Mouse (Mus musculus): ENCODE measurements at regions not wholly inside any gene's neighbourhood (a gene's known extent, or its start where the extent isn't known, plus 50 kb on each side); places are given as distances from the start of the nearest gene placed in this dataset.

GRCm38 (mm10) chr16:87132082-87132481, 221.9 kb upstream of the N6amt1 start:
- no peak for DNase-seq (ENCODE audit: low read depth in 1 of 2, low spot score in 2 of 2)
- Histone ChIP-seq H3K4me3 (ENCODE audit: extremely low read depth, insufficient read depth, insufficient read length) (no peak overlapping the region), H3K27ac (ENCODE audit: insufficient read depth, low read length) (no peak overlapping the region), H3K27me3 (ENCODE audit: control insufficient read depth, insufficient read depth, low read length) (no peaks in the 10 kb centered on the region), H3K4me1 (ENCODE audit: control insufficient read depth, insufficient read depth, insufficient read length) (no peaks in the 10 kb centered on the region), H3K36me3 (ENCODE audit: control insufficient read depth, insufficient read depth, low read length) (no peaks in the 10 kb centered on the region)
- 68% methylated on average over 4 of the region's 4 CpGs for WGBS
- TF ChIP-seq POLR2A (IDR thresholded peaks at IDR 0.05; ENCODE audit: low read depth, low read length) (no peak), CTCF (IDR thresholded peaks at IDR 0.05; ENCODE audit: extremely low read depth, insufficient read depth, insufficient read length, insufficient replicate concordance) (no peak)

DNA sequence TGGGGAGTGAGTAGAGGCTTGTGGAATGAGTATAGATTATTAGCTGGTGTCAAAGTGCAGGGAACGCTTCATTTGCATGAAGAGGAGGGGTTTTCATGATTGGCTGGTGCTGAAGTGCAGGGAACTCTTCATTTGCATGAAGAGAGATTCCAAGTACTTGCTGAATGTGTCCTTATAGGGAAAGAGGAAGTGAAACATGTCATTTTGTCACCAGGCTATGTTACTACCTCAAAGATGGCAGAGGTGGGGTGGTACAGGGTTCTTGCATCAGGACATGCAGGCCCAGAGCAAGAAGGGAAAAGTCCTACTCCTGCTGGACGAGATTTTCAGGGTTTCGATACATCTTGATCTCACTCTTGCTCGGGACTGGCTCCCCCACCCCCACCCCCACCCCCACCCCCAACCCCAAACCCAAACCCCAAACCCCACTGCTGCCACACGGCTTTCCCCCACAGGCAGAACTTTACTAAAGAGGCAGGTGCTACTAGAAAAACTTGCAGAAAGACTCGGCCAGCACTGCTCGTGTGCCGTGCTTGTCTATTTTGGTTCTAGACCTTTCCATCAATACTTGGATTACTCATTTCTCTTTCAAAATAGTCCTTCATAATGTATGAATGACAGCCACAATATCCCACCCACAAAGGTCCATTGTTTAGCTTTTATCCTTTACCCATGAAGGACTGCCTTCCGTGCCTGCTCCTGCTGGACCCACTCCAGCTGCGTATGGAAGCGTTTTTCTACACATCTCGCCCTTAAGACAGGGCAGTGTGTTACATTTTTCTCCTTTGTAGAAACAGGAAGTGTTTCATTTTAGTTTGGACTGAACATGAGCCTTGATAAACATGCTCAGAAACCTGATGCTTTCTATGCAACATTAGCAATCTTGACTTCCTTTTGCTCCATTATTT, 223.0 kb upstream of the N6amt1 start:
- Histone ChIP-seq H3K27me3 (ENCODE audit: control insufficient read depth, insufficient read depth, low read length) (no peaks in the 10 kb centered on the region), H3K4me1 (ENCODE audit: control insufficient read depth, insufficient read depth, insufficient read length) (no peaks in the 10 kb centered on the region), H3K36me3 (ENCODE audit: control insufficient read depth, insufficient read depth, low read length) (no peaks in the 10 kb centered on the region), H3K27ac (ENCODE audit: insufficient read depth, low read length) (no peak overlapping the region), H3K4me3 (ENCODE audit: extremely low read depth, insufficient read depth, insufficient read length) (no peak overlapping the region)
- 81% methylated on average over 12 of the region's 12 CpGs for WGBS
- no peak for DNase-seq (ENCODE audit: low read depth in 1 of 2, low spot score in 2 of 2)
- TF ChIP-seq POLR2A (IDR thresholded peaks at IDR 0.05; ENCODE audit: low read depth, low read length) (no peak), CTCF (IDR thresholded peaks at IDR 0.05; ENCODE audit: extremely low read depth, insufficient read depth, insufficient read length, insufficient replicate concordance) (no peak)

DNA sequence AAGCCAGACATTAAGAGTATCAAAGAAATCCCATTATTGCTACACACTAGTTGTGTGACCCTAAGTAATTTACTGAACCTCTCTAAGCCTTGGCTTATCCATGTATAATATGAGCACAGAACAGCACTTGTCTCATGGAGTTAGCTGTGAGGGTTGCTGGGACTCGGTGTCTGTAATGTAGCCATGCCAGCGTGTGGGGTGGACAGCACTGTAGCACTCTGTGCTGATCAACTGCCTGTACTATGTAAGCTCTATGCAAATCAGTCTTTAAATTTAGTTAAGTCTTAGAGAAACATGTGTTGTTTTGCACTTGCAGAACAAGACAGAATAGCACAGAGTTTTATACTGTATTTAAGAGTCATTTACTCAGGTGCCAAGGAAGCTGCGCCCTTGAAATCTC, 225.0 kb upstream of the N6amt1 start:
- 95% methylated on average over 3 of the region's 3 CpGs for WGBS
- Histone ChIP-seq H3K4me1 (ENCODE audit: control insufficient read depth, insufficient read depth, insufficient read length) (no peaks in the 10 kb centered on the region), H3K27me3 (ENCODE audit: control insufficient read depth, insufficient read depth, low read length) (no peaks in the 10 kb centered on the region), H3K27ac (ENCODE audit: insufficient read depth, low read length) (no peak overlapping the region), H3K4me3 (ENCODE audit: extremely low read depth, insufficient read depth, insufficient read length) (no peak overlapping the region), H3K36me3 (ENCODE audit: control insufficient read depth, insufficient read depth, low read length) (no peaks in the 10 kb centered on the region)
- TF ChIP-seq CTCF (IDR thresholded peaks at IDR 0.05; ENCODE audit: extremely low read depth, insufficient read depth, insufficient read length, insufficient replicate concordance) (no peak), POLR2A (IDR thresholded peaks at IDR 0.05; ENCODE audit: low read depth, low read length) (no peak)
- no peak for DNase-seq (ENCODE audit: low read depth in 1 of 2, low spot score in 2 of 2)

DNA sequence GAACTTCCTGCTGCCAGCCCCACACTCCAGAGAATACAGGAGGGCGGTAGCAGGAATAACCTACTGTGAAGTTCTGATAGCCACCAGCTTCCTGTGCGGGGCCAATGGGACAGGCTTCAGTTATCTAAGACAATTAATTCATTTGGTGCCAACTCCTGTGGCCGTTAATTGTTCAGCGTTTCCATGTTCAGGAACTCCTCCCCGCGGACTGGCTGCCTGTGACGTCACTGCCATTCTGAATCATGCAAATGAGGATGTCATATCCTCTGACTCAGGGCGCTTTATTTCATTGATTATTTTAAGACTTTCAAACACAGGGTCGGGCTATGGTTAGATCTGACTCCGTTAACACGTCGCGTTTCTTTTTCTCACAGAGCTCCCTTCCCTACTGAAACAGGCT, 225.8 kb upstream of the N6amt1 start:
- TF ChIP-seq CTCF (IDR thresholded peaks at IDR 0.05; ENCODE audit: extremely low read depth, insufficient read depth, insufficient read length, insufficient replicate concordance): no peak
- TF ChIP-seq POLR2A (IDR thresholded peaks at IDR 0.05; ENCODE audit: low read depth, low read length): no peak
- no peak overlapping the region for H3K4me3 ChIP-seq (ENCODE audit: extremely low read depth, insufficient read depth, insufficient read length)

GRCm38 (mm10) chr16:87124519-87124918, 229.5 kb upstream of the N6amt1 start:
- DNase-seq (ENCODE audit: low read depth in 1 of 2, low spot score in 2 of 2): no peak
- H3K36me3 ChIP-seq (ENCODE audit: control insufficient read depth, insufficient read depth, low read length): no peaks in the 10 kb centered on the region
- no peaks in the 10 kb centered on the region for H3K4me1 ChIP-seq (ENCODE audit: control insufficient read depth, insufficient read depth, insufficient read length)
- 86% methylated on average over 7 of the region's 7 CpGs for WGBS
- no peak overlapping the region for H3K27ac ChIP-seq (ENCODE audit: insufficient read depth, low read length)
- H3K4me3 ChIP-seq (ENCODE audit: extremely low read depth, insufficient read depth, insufficient read length): no peak overlapping the region
- TF ChIP-seq POLR2A (IDR thresholded peaks at IDR 0.05; ENCODE audit: low read depth, low read length) (no peak), CTCF (IDR thresholded peaks at IDR 0.05; ENCODE audit: extremely low read depth, insufficient read depth, insufficient read length, insufficient replicate concordance) (no peak)
- no peaks in the 10 kb centered on the region for H3K27me3 ChIP-seq (ENCODE audit: control insufficient read depth, insufficient read depth, low read length)

More for the DNA sequence above, 225.8 kb upstream of the N6amt1 start:
- H3K27me3 ChIP-seq (ENCODE audit: control insufficient read depth, insufficient read depth, low read length): no peaks in the 10 kb centered on the region
- no peak overlapping the region for H3K27ac ChIP-seq (ENCODE audit: insufficient read depth, low read length)
- no peaks in the 10 kb centered on the region for H3K36me3 ChIP-seq (ENCODE audit: control insufficient read depth, insufficient read depth, low read length)
- 48% methylated on average over 13 of the region's 13 CpGs for WGBS
- no peaks in the 10 kb centered on the region for H3K4me1 ChIP-seq (ENCODE audit: control insufficient read depth, insufficient read depth, insufficient read length)
- no peak for DNase-seq (ENCODE audit: low read depth in 1 of 2, low spot score in 2 of 2)

DNA sequence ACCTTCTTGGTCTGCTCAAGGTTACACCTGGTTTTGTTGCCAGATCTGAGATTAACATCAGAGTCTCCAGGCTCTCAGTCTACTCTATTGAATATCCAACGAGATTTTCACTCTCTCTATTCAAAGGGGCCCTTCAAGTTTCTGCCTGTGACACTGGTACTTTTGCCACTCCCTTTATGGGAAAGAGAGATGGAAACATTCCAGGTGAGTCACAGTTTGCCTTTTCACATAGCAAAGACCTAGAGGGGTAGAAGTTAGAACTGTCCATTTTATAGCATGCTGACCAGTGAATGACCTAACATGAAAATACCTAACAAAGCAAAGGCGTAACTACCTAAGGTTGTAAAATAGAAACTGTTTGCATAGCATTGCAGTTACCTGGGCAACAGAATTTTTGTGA, 250.4 kb upstream of the N6amt1 start:
- no peak for TF ChIP-seq POLR2A (IDR thresholded peaks at IDR 0.05; ENCODE audit: low read depth, low read length)
- TF ChIP-seq CTCF (IDR thresholded peaks at IDR 0.05; ENCODE audit: extremely low read depth, insufficient read depth, insufficient read length, insufficient replicate concordance): no peak
- Histone ChIP-seq H3K27me3 (ENCODE audit: control insufficient read depth, insufficient read depth, low read length) (no peaks in the 10 kb centered on the region), H3K27ac (ENCODE audit: insufficient read depth, low read length) (no peak overlapping the region), H3K36me3 (ENCODE audit: control insufficient read depth, insufficient read depth, low read length) (no peaks in the 10 kb centered on the region), H3K4me1 (ENCODE audit: control insufficient read depth, insufficient read depth, insufficient read length) (no peaks in the 10 kb centered on the region), H3K4me3 (ENCODE audit: extremely low read depth, insufficient read depth, insufficient read length) (no peak overlapping the region)
- WGBS: 54% methylated on average over 2 of the region's 2 CpGs
- DNase-seq (ENCODE audit: low read depth in 1 of 2, low spot score in 2 of 2): no peak

- Histone ChIP-seq H3K27ac (ENCODE audit: insufficient read depth, low read length) (no peak overlapping the region), H3K36me3 (ENCODE audit: control insufficient read depth, insufficient read depth, low read length) (no peaks in the 10 kb centered on the region), H3K4me3 (ENCODE audit: extremely low read depth, insufficient read depth, insufficient read length) (no peak overlapping the region), H3K27me3 (ENCODE audit: control insufficient read depth, insufficient read depth, low read length) (no peaks in the 10 kb centered on the region), H3K4me1 (ENCODE audit: control insufficient read depth, insufficient read depth, insufficient read length) (no peaks in the 10 kb centered on the region)
- TF ChIP-seq CTCF (IDR thresholded peaks at IDR 0.05; ENCODE audit: extremely low read depth, insufficient read depth, insufficient read length, insufficient replicate concordance): no peak
- TF ChIP-seq POLR2A (IDR thresholded peaks at IDR 0.05; ENCODE audit: low read depth, low read length): no peak
- no peak for DNase-seq (ENCODE audit: low read depth in 1 of 2, low spot score in 2 of 2)
These were observed 251.9 kb upstream of the N6amt1 start for GRCm38 (mm10) chr16:87102057-87102456.

Data from spleen, adult 2 months (tissue).